Mouse (Mus musculus) heart, postnatal 0 days (tissue): ENCODE data around the gene Acot8.

Experiments
- CTCF ChIP-seq: IDR thresholded peaks from 2 replicates; pipeline ENCODE4 v1.5.1; 2016; ENCODE audit warnings: antibody characterized with exemption, control low read depth, low read depth
- EP300 ChIP-seq: IDR thresholded peaks from 2 replicates; pipeline ENCODE4 v1.6.1; 2016; ENCODE audit warnings: antibody characterized with exemption, low read depth

GRCm38 (mm10) chr2:164788411-164788810 is 16.3 kb downstream of the Acot8 start:
- no peak for TF ChIP-seq CTCF
- no peak for TF ChIP-seq EP300
